Mouse (Mus musculus) NIH3T3 (cell line): Measurements from ENCODE around the gene Vmn1r26.
"Not testable (repeated sequence)": the region's sequence is repeated elsewhere in the genome, so short reads cannot be mapped to it uniquely, and the experiment has no call there.

Experiments used
- DNase-seq: peaks from one replicate; pipeline ENCODE4 v3.0.0-alpha.2; 2012; ENCODE audit warnings: low read depth

The Vmn1r26 gene

DNA sequence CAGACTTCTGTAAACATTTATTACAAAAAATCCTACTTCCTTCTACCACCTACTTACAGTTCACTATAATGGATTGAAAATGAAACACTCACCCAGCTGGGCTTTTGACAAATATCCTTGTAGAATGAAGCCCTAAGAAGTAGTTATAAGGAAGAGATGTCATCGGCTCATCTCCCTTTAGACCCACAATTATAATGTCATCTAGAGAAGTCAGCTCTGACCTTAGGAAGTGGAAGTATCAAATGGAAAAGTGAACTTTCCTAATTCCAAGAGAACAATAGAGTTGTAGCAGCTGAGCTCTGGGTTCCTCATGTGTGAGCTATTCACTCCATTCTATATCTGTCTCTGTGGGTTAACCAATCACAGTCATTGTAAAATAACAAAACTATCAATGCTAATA is at the start of gene Vmn1r26:
TSS of gene Vmn1r26 (minus strand) at position 101 of the 400 bp plus-strand sequence.
- DNase-seq = no peak

DNA sequence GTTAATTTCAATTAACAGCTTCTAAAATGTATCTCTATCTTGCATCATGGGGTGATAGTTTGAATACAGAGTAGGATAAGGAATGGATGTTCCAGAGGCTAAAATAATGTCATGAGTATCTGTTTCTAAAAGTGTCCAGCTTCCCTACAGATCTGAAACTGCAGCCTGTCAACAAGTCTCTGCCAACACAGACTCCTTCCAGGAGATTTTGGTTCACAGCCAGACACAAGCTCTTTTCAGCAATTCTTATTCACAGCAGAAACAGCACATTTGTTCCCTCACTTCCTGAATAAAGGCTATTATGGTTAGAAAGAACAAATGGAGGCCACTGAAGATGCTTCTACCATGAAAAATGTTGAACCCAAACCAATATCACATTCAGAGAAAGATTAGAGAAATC is 29.1 kb upstream of the Vmn1r26 start:
- no peak for DNase-seq

DNA sequence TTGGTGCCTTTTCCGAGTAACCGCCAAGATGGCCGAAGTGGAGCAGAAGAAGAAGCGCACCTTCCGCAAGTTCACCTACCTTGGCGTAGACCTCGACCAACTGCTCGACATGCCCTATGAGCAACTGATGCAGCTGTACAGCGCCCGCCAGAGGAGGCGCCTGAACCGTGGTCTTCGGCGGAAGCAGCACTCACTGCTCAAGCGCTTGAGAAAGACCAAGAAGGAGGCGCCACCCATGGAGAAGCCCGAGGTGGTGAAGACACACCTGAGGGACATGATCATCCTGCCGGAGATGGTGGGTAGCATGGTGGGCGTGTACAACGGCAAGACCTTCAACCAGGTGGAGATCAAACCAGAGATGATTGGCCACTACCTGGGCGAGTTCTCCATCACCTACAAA is 2.5 kb upstream of the Vmn1r26 start:
- not testable (repeated sequence) for DNase-seq

DNA sequence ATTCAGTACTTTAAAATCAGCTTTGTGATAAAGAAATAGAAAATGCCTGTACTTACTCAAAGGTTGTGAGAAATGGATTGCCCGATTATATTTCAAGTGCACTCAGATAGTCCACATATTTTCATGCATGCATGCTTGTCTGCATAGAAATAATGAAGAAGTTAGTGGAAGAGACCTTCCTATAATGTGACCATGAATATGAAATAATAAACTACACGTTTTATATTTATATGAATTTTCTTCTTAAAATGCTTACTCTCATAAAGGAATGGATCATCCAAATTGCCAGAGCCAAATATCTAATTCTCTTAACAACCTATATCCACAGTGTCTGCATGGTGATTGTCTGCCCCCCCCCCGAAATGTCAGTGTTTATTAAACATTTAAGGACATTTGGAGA is 34.2 kb downstream of the Vmn1r26 start, which contains the start of gene Vmn1r25:
TSS of gene Vmn1r25 (minus strand) at position 101 of the 400 bp plus-strand sequence.
- DNase-seq = no peak

DNA sequence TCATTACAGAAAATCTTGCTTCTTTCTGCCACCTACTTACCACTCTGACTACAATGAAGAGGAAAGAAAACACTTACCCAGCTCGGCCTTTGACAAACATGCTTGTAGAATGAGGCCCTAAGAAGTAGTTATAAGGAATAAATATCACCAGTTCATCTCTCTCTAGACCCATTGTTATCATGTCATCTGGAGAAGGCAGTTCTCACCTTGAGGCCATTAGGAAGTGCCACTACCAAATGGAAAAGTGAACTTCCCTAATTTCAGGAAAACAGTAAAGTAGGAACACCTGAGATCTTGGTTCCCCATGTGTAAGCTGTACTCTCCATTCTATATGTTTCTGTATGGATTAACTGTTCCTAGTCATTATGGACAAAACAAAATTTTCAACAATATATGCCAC is 53.6 kb downstream of the Vmn1r26 start, which contains the start of gene Vmn1r24:
TSS of gene Vmn1r24 (minus strand) at position 101 of the 400 bp plus-strand sequence.
- not testable (repeated sequence) for DNase-seq
